Mouse (Mus musculus): Measurements from ENCODE around the gene Fam49a.
"Not testable (repeated sequence)": the region's sequence is repeated elsewhere in the genome, so short reads cannot be mapped to it uniquely, and the experiment has no call there.

Gene Fam49a

GRCm38 (mm10) chr12:12313919-12314318 lies 52.0 kb downstream of the Fam49a start:
- DNase-seq (ENCODE audit: low spot score in 2 of 2) = no peak

- no peak for DNase-seq (ENCODE audit: low spot score in 2 of 2)
Measured at GRCm38 (mm10) chr12:12314326-12314725, 52.4 kb downstream of the Fam49a start.

GRCm38 (mm10) chr12:12315011-12315410 lies 53.1 kb downstream of the Fam49a start:
- no peak for DNase-seq (ENCODE audit: low spot score in 2 of 2)

- DNase-seq (ENCODE audit: low spot score in 2 of 2) = no peak
Measured at GRCm38 (mm10) chr12:12316956-12317355, 55.0 kb downstream of the Fam49a start.

GRCm38 (mm10) chr12:12317606-12318005 lies 55.7 kb downstream of the Fam49a start:
- no peak for DNase-seq (ENCODE audit: low spot score in 2 of 2)

- DNase-seq (ENCODE audit: low spot score in 2 of 2) = no peak
Measured at GRCm38 (mm10) chr12:12318140-12318734, 56.3 kb downstream of the Fam49a start.

GRCm38 (mm10) chr12:12320693-12321092 lies 58.8 kb downstream of the Fam49a start:
- no peak for DNase-seq (ENCODE audit: low spot score in 2 of 2)

- DNase-seq (ENCODE audit: low spot score in 2 of 2) = no peak
Measured at GRCm38 (mm10) chr12:12321111-12321510, 59.2 kb downstream of the Fam49a start.

- no peak for DNase-seq (ENCODE audit: low spot score in 2 of 2)
Measured at GRCm38 (mm10) chr12:12323084-12323483, 61.1 kb downstream of the Fam49a start.

GRCm38 (mm10) chr12:12323616-12324223 lies 61.8 kb downstream of the Fam49a start:
- DNase-seq (ENCODE audit: low spot score in 2 of 2) = peak; percentile 57 to 92

- DNase-seq (ENCODE audit: low spot score in 2 of 2) = not testable (repeated sequence)
Measured at GRCm38 (mm10) chr12:12324266-12324665, 62.3 kb downstream of the Fam49a start.

- DNase-seq (ENCODE audit: low spot score in 2 of 2) = no peak
Measured at GRCm38 (mm10) chr12:12333526-12334310, 71.8 kb downstream of the Fam49a start.

- DNase-seq (ENCODE audit: low spot score in 2 of 2) = no peak
Measured at GRCm38 (mm10) chr12:12334486-12334885, 72.5 kb downstream of the Fam49a start.

GRCm38 (mm10) chr12:12335566-12335965 lies 73.6 kb downstream of the Fam49a start:
- no peak for DNase-seq (ENCODE audit: low spot score in 2 of 2)

GRCm38 (mm10) chr12:12337378-12337777 lies 75.4 kb downstream of the Fam49a start:
- peak; percentile 42 to 55 for DNase-seq (ENCODE audit: low spot score in 2 of 2)

- no peak for DNase-seq (ENCODE audit: low spot score in 2 of 2)
Measured at GRCm38 (mm10) chr12:12343320-12343719, 81.4 kb downstream of the Fam49a start.

- no peak for DNase-seq (ENCODE audit: low spot score in 2 of 2)
Measured at GRCm38 (mm10) chr12:12348625-12349024, 86.7 kb downstream of the Fam49a start.

GRCm38 (mm10) chr12:12349645-12350288 lies 87.8 kb downstream of the Fam49a start:
- no peak for DNase-seq (ENCODE audit: low spot score in 2 of 2)

GRCm38 (mm10) chr12:12351816-12352552 lies 90.0 kb downstream of the Fam49a start:
- no peak for DNase-seq (ENCODE audit: low spot score in 2 of 2)

GRCm38 (mm10) chr12:12354115-12354653 lies 92.2 kb downstream of the Fam49a start:
- no peak for DNase-seq (ENCODE audit: low spot score in 2 of 2)

- no peak for DNase-seq (ENCODE audit: low spot score in 2 of 2)
Measured at GRCm38 (mm10) chr12:12356048-12356447, 94.1 kb downstream of the Fam49a start.
